Mouse (Mus musculus): Measurements from ENCODE around the gene Med27. TPM values are rescaled to one million over a fixed set of nuclear protein-coding genes. Genes with fewer than 3 reads are reported as not detected.
A peak's percentile ranks its signal among the peaks of the same experiment; 100 is the strongest.

The Med27 gene
- total RNA-seq, 2 experiments from 2014 or later = 38.9 to 39.3 TPM

GRCm38 (mm10) chr2:29439396-29439795 is 92.8 kb downstream of the Med27 start:
- Histone ChIP-seq H3K27ac (peak overlapping the region; percentile 24; the same call in 1 of the 2 replicates), H3K4me3 (no peak overlapping the region)
- intact Hi-C loops (cut with DNase I) = no loop called here
- DNase-seq (ENCODE audit: extremely low spot score in 1 of 2, low spot score in 2 of 2) = no peak
- TF ChIP-seq CTCF (IDR thresholded peaks at IDR 0.05) = no peak

GRCm38 (mm10) chr2:29439857-29440502 is 93.4 kb downstream of the Med27 start:
- intact Hi-C loops (cut with DNase I) = no loop called here
- no peak for DNase-seq (ENCODE audit: extremely low spot score in 1 of 2, low spot score in 2 of 2)
- Histone ChIP-seq H3K27ac (peak overlapping the region; percentile 24; the same call in 1 of the 2 replicates), H3K4me3 (no peak overlapping the region)
- no peak for TF ChIP-seq CTCF (IDR thresholded peaks at IDR 0.05)

GRCm38 (mm10) chr2:29442275-29442674 is 95.7 kb downstream of the Med27 start:
- no peak for TF ChIP-seq CTCF (IDR thresholded peaks at IDR 0.05)
- H3K4me3 ChIP-seq = no peak overlapping the region
- no peak overlapping the region for H3K27ac ChIP-seq
- intact Hi-C loops (cut with DNase I) = no loop called here
- no peak for DNase-seq (ENCODE audit: extremely low spot score in 1 of 2, low spot score in 2 of 2)

- no peak for TF ChIP-seq CTCF (IDR thresholded peaks at IDR 0.05)
- H3K4me3 ChIP-seq = no peak overlapping the region
- no peak for DNase-seq (ENCODE audit: extremely low spot score in 1 of 2, low spot score in 2 of 2)
- intact Hi-C loops (cut with DNase I) = no loop called here
- no peak overlapping the region for H3K27ac ChIP-seq
Measured at GRCm38 (mm10) chr2:29443626-29444217, 97.1 kb downstream of the Med27 start.

GRCm38 (mm10) chr2:29448476-29449002 is 101.9 kb downstream of the Med27 start:
- Histone ChIP-seq H3K27ac (peak overlapping the region; percentile 59), H3K4me3 (no peak overlapping the region)
- no peak for DNase-seq (ENCODE audit: extremely low spot score in 1 of 2, low spot score in 2 of 2)
- intact Hi-C loops (cut with DNase I) = no loop called here
- TF ChIP-seq CTCF (IDR thresholded peaks at IDR 0.05) = no peak

- H3K4me3 ChIP-seq = no peak overlapping the region
- peak overlapping the region; percentile 51; the same call in 1 of the 2 replicates for H3K27ac ChIP-seq
- intact Hi-C loops (cut with DNase I) = no loop called here
- no peak for TF ChIP-seq CTCF (IDR thresholded peaks at IDR 0.05)
- DNase-seq (ENCODE audit: extremely low spot score in 1 of 2, low spot score in 2 of 2) = peak; percentile 26 to 45
Measured at GRCm38 (mm10) chr2:29451368-29451999, 104.9 kb downstream of the Med27 start.

- no peak for DNase-seq (ENCODE audit: extremely low spot score in 1 of 2, low spot score in 2 of 2)
- H3K4me3 ChIP-seq = no peak overlapping the region
- intact Hi-C loops (cut with DNase I) = no loop called here
- no peak overlapping the region for H3K27ac ChIP-seq
- no peak for TF ChIP-seq CTCF (IDR thresholded peaks at IDR 0.05)
Measured at GRCm38 (mm10) chr2:29453376-29453775, 106.8 kb downstream of the Med27 start.

GRCm38 (mm10) chr2:29456631-29457320 is 110.2 kb downstream of the Med27 start:
- TF ChIP-seq CTCF (IDR thresholded peaks at IDR 0.05) = no peak
- no peak overlapping the region for H3K4me3 ChIP-seq
- no peak for DNase-seq (ENCODE audit: extremely low spot score in 1 of 2, low spot score in 2 of 2)
- intact Hi-C loops (cut with DNase I) = no loop called here
- no peak overlapping the region for H3K27ac ChIP-seq

GRCm38 (mm10) chr2:29457677-29458076 is 111.1 kb downstream of the Med27 start:
- intact Hi-C loops (cut with DNase I) = no loop called here
- no peak for DNase-seq (ENCODE audit: extremely low spot score in 1 of 2, low spot score in 2 of 2)
- TF ChIP-seq CTCF (IDR thresholded peaks at IDR 0.05) = no peak
- no peak overlapping the region for H3K27ac ChIP-seq
- H3K4me3 ChIP-seq = no peak overlapping the region

- no peak for TF ChIP-seq CTCF (IDR thresholded peaks at IDR 0.05)
- DNase-seq (ENCODE audit: extremely low spot score in 1 of 2, low spot score in 2 of 2) = no peak
- intact Hi-C loops (cut with DNase I) = no loop called here
- H3K27ac ChIP-seq = no peak overlapping the region
- H3K4me3 ChIP-seq = no peak overlapping the region
Measured at GRCm38 (mm10) chr2:29458346-29458950, 111.8 kb downstream of the Med27 start.

GRCm38 (mm10) chr2:29459648-29460047 is 113.0 kb downstream of the Med27 start:
- Histone ChIP-seq H3K4me3 (no peak overlapping the region), H3K27ac (no peak overlapping the region)
- DNase-seq (ENCODE audit: extremely low spot score in 1 of 2, low spot score in 2 of 2) = no peak
- intact Hi-C loops (cut with DNase I) = no loop called here
- TF ChIP-seq CTCF (IDR thresholded peaks at IDR 0.05) = no peak

Data from left cerebral cortex, adult 2 months (tissue).